Mouse (Mus musculus) forebrain, embryonic 15.5 days (tissue): ENCODE data around the gene Rab43. TPM values are rescaled to one million over a fixed set of nuclear protein-coding genes. Genes with fewer than 3 reads are reported as not detected.

Experiments used
- ATAC-seq: fragments of 200-750 bp; cut with Nextera tagmentation; replicated peaks from 2 replicates; pipeline ENCODE4 v1.8.0; 2017; ENCODE audit warnings: mild to moderate bottlenecking, moderate TSS enrichment, moderate library complexity
- H3K27ac ChIP-seq: fragments of 300-500 bp; sonication (generic); replicated peaks from 2 replicates; pipeline ENCODE4 v1.5.1; 2015; ENCODE audit warnings: mild to moderate bottlenecking, inconsistent platforms
- H3K27me3 ChIP-seq: fragments of 300-500 bp; sonication (generic); 2 replicates; pipeline ENCODE4 v1.6.1; 2015; ENCODE audit warnings: inconsistent platforms
- H3K36me3 ChIP-seq: fragments of 300-500 bp; sonication (generic); 2 replicates; pipeline ENCODE4 v1.6.1; 2015; ENCODE audit warnings: mild to moderate bottlenecking, inconsistent platforms
- H3K4me1 ChIP-seq: fragments of 300-500 bp; sonication (generic); 2 replicates; pipeline ENCODE4 v1.6.1; 2015; ENCODE audit warnings: inconsistent platforms
- H3K4me2 ChIP-seq: fragments of 300-500 bp; sonication (generic); replicated peaks from 2 replicates; pipeline ENCODE4 v1.6.1; 2015; ENCODE audit warnings: mild to moderate bottlenecking, inconsistent platforms
- H3K4me3 ChIP-seq: fragments of 300-500 bp; sonication (generic); 2 replicates; pipeline ENCODE4 v1.5.1; 2015; ENCODE audit warnings: mild to moderate bottlenecking, inconsistent platforms
- H3K9ac ChIP-seq: fragments of 300-500 bp; sonication (generic); replicated peaks from 2 replicates; pipeline ENCODE4 v1.6.1; 2015; ENCODE audit warnings: mild to moderate bottlenecking, inconsistent platforms
- H3K9me3 ChIP-seq: fragments of 300-500 bp; sonication (generic); 2 replicates; pipeline ENCODE4 v1.6.1; 2016; ENCODE audit warnings: inconsistent platforms
- WGBS: fragments of 180-500 bp; shearing (Covaris S2); methylation state at CpG from one replicate; pipeline ENCODE4 v1.1.7; 2015; ENCODE audit warnings: mixed read lengths; 5-methylcytosine and 5-hydroxymethylcytosine counted together
- polyA plus RNA-seq: library from polyadenylated mRNA; unstranded; fragments of >200 nt; fragmentation: Nextera tagmentation; extraction: Ambion mirVana; gene quantifications from 2 replicates; pipeline ENCODE4 v1.2.1, GENCODE M21; 2015

The Rab43 gene
- polyA plus RNA-seq, 1 experiment from 2014 or later, result 6.9 TPM

- Histone ChIP-seq H3K27ac (no peak overlapping the region), H3K9ac (no peak overlapping the region), H3K4me1 (peaks cover 14% of the 10 kb centered on the region), H3K4me2 (no peak overlapping the region), H3K9me3 (no peaks in the 10 kb centered on the region), H3K27me3 (no peaks in the 10 kb centered on the region), H3K36me3 (peaks cover 43% of the 10 kb centered on the region), H3K4me3 (no peak overlapping the region)
- ATAC-seq, result no peak
- 59% methylated on average over 11 of the region's 11 CpGs for WGBS
Measured at GRCm38 (mm10) chr6:87839797-87840341, 27.9 kb upstream of the Rab43 start.

GRCm38 (mm10) chr6:87838551-87839197 is 26.7 kb upstream of the Rab43 start, which contains the start of gene Isy1:
TSS of gene Isy1 (minus strand) at chr6:87838798.
- Histone ChIP-seq H3K36me3 (peaks cover 41% of the 10 kb centered on the region), H3K27ac (peak within 1 kb of the TSS; percentile 91), H3K27me3 (no peaks in the 10 kb centered on the region), H3K9ac (peak within 1 kb of the TSS; percentile 88), H3K9me3 (no peaks in the 10 kb centered on the region), H3K4me2 (peak within 1 kb of the TSS; percentile 53), H3K4me1 (peaks cover 14% of the 10 kb centered on the region), H3K4me3 (peak within 1 kb of the TSS; percentile 81)
- WGBS, result under 1% methylated on average over 46 of the region's 46 CpGs
- ATAC-seq, result peak; percentile 98

- Histone ChIP-seq H3K36me3 (peaks cover 44% of the 10 kb centered on the region), H3K9ac (no peak within 1 kb of the TSS), H3K4me3 (no peak within 1 kb of the TSS), H3K4me2 (no peak within 1 kb of the TSS), H3K4me1 (peaks cover 14% of the 10 kb centered on the region), H3K27ac (no peak within 1 kb of the TSS), H3K27me3 (no peaks in the 10 kb centered on the region), H3K9me3 (no peaks in the 10 kb centered on the region)
- ATAC-seq, result no peak
- WGBS, result 95% methylated on average over 7 of the region's 7 CpGs
Measured at GRCm38 (mm10) chr6:87835695-87836094, 23.7 kb upstream of the Rab43 start, which contains the start of gene Gm45140. TSS of gene Gm45140 (minus strand) at chr6:87835795.

GRCm38 (mm10) chr6:87820366-87820765 is 8.4 kb upstream of the Rab43 start:
- Histone ChIP-seq H3K9ac (no peak overlapping the region), H3K4me2 (no peak overlapping the region), H3K4me1 (no peaks in the 10 kb centered on the region), H3K27ac (no peak overlapping the region), H3K36me3 (peaks cover 91% of the 10 kb centered on the region), H3K9me3 (no peaks in the 10 kb centered on the region), H3K4me3 (no peak overlapping the region), H3K27me3 (no peaks in the 10 kb centered on the region)
- WGBS, result 96% methylated on average over 2 of the region's 2 CpGs
- ATAC-seq, result no peak

GRCm38 (mm10) chr6:87814486-87814885 is 2.5 kb upstream of the Rab43 start:
- H3K4me1 ChIP-seq, result peaks cover 17% of the 10 kb centered on the region
- WGBS, result 90% methylated on average over 5 of the region's 5 CpGs
- H3K4me3 ChIP-seq, result no peak overlapping the region
- H3K9ac ChIP-seq, result no peak overlapping the region
- H3K27me3 ChIP-seq, result no peaks in the 10 kb centered on the region
- H3K36me3 ChIP-seq, result peaks cover 48% of the 10 kb centered on the region
- no peak overlapping the region for H3K4me2 ChIP-seq
- H3K27ac ChIP-seq, result no peak overlapping the region
- no peak for ATAC-seq
- H3K9me3 ChIP-seq, result no peaks in the 10 kb centered on the region

GRCm38 (mm10) chr6:87812656-87813055 is 692 bp upstream of the Rab43 start:
- no peak overlapping the region for H3K4me2 ChIP-seq
- 91% methylated on average over 1 of the region's 1 CpGs for WGBS

GRCm38 (mm10) chr6:87810713-87811669 is 973 bp downstream of the Rab43 start:
- H3K36me3 ChIP-seq, result peaks cover 15% of the 10 kb centered on the region; the same call in 1 of the 2 replicates
- H3K9ac ChIP-seq, result peak overlapping the region; percentile 69
- H3K9me3 ChIP-seq, result no peaks in the 10 kb centered on the region
- peak overlapping the region; percentile 74 for H3K4me3 ChIP-seq
- under 1% methylated on average over 75 of the region's 77 CpGs for WGBS
- peak; percentile 7; the same call in 1 of the 2 replicates for ATAC-seq
- H3K4me1 ChIP-seq, result peaks cover 17% of the 10 kb centered on the region
- H3K4me2 ChIP-seq, result peak overlapping the region; percentile 93
- H3K27me3 ChIP-seq, result no peaks in the 10 kb centered on the region
- peak overlapping the region; percentile 19; the same call in 1 of the 2 replicates for H3K27ac ChIP-seq

More at GRCm38 (mm10) chr6:87812656-87813055, 692 bp upstream of the Rab43 start:
- peaks cover 30% of the 10 kb centered on the region for H3K36me3 ChIP-seq
- no peak overlapping the region for H3K4me3 ChIP-seq
- ATAC-seq, result no peak
- H3K4me1 ChIP-seq, result peaks cover 17% of the 10 kb centered on the region
- H3K27me3 ChIP-seq, result no peaks in the 10 kb centered on the region
- no peaks in the 10 kb centered on the region for H3K9me3 ChIP-seq
- H3K27ac ChIP-seq, result no peak overlapping the region
- H3K9ac ChIP-seq, result peak overlapping the region; percentile 69; the same call in 1 of the 2 replicates

- Histone ChIP-seq H3K27ac (no peak overlapping the region), H3K36me3 (peaks cover 10% of the 10 kb centered on the region; the same call in 1 of the 2 replicates), H3K4me1 (peaks cover 17% of the 10 kb centered on the region), H3K4me2 (peak overlapping the region; percentile 93), H3K27me3 (no peaks in the 10 kb centered on the region), H3K9ac (no peak overlapping the region), H3K9me3 (no peaks in the 10 kb centered on the region), H3K4me3 (peak overlapping the region; percentile 74)
- ATAC-seq, result no peak
- WGBS, result 40% methylated on average over 6 of the region's 6 CpGs
Measured at GRCm38 (mm10) chr6:87810311-87810710, 1.7 kb downstream of the Rab43 start.

- H3K27ac ChIP-seq, result no peak overlapping the region
- no peak for ATAC-seq
- peaks cover 4% of the 10 kb centered on the region; the same call in 1 of the 2 replicates for H3K36me3 ChIP-seq
- no peak overlapping the region for H3K9ac ChIP-seq
- no peak overlapping the region for H3K4me3 ChIP-seq
- WGBS, result 83% methylated on average over 6 of the region's 6 CpGs
- no peak overlapping the region for H3K4me2 ChIP-seq
- H3K27me3 ChIP-seq, result no peaks in the 10 kb centered on the region
- peaks cover 17% of the 10 kb centered on the region for H3K4me1 ChIP-seq
- no peaks in the 10 kb centered on the region for H3K9me3 ChIP-seq
Measured at GRCm38 (mm10) chr6:87809651-87810161, 2.3 kb downstream of the Rab43 start.

GRCm38 (mm10) chr6:87809144-87809543 is 2.8 kb downstream of the Rab43 start:
- no peaks in the 10 kb centered on the region for H3K27me3 ChIP-seq
- no peak for ATAC-seq
- no peak overlapping the region for H3K9ac ChIP-seq
- no peaks in the 10 kb centered on the region for H3K9me3 ChIP-seq
- no peak overlapping the region for H3K27ac ChIP-seq
- H3K4me2 ChIP-seq, result no peak overlapping the region
- H3K36me3 ChIP-seq, result peaks cover 4% of the 10 kb centered on the region; the same call in 1 of the 2 replicates
- no peak overlapping the region for H3K4me3 ChIP-seq
- peaks cover 17% of the 10 kb centered on the region for H3K4me1 ChIP-seq
- 94% methylated on average over 2 of the region's 2 CpGs for WGBS

GRCm38 (mm10) chr6:87808521-87808920 is 3.4 kb downstream of the Rab43 start:
- 69% methylated on average over 3 of the region's 3 CpGs for WGBS
- Histone ChIP-seq H3K4me1 (peaks cover 17% of the 10 kb centered on the region), H3K9ac (no peak overlapping the region), H3K36me3 (no peaks in the 10 kb centered on the region; the same call in 1 of the 2 replicates), H3K27ac (no peak overlapping the region), H3K9me3 (no peaks in the 10 kb centered on the region), H3K4me2 (no peak overlapping the region), H3K4me3 (no peak overlapping the region), H3K27me3 (no peaks in the 10 kb centered on the region)
- no peak for ATAC-seq
